Mouse (Mus musculus): ENCODE measurements at regions not wholly inside any gene's neighbourhood (a gene's known extent, or its start where the extent isn't known, plus 50 kb on each side); places are given as distances from the start of the nearest gene placed in this dataset.

DNA sequence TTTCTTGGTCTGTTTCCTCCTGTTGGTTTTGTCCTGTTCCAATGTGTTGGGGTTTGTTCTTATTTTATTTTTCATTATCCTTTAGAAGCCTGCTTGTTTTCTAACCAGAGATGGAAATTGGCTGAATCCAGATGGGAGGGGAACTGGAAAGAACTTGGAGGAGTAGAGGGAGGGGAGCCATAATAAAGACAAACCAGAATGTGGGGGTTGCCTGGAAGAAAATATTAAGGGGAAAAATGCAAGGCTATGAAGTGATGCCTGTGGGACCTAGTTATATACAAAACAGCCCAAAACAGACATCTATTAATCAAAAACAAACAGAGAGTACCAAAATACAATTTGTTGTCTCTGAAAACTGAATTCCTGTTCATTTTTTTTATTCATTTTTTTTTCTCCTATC lies 78.8 kb downstream of the Tmx1 start:
- TF ChIP-seq CTCF (IDR thresholded peaks at IDR 0.05; ENCODE audit: control insufficient read depth, insufficient read depth, insufficient read length) (no peak), MAX (IDR thresholded peaks at IDR 0.05) (no peak), MYOG (IDR thresholded peaks at IDR 0.05; ENCODE audit: control insufficient read depth, extremely low read depth, insufficient read length) (no peak), USF1 (IDR thresholded peaks at IDR 0.05; ENCODE audit: low read depth) (no peak), CEBPB (IDR thresholded peaks at IDR 0.05; ENCODE audit: low read depth) (no peak), MYOD1 (IDR thresholded peaks at IDR 0.05; ENCODE audit: control insufficient read depth, insufficient read length, low read depth) (no peak), FOSL1 (IDR thresholded peaks at IDR 0.05; ENCODE audit: insufficient read depth, low read length, poor library complexity, severe bottlenecking) (no peak)

Measured in C2C12 (cell line).